Mouse (Mus musculus) spleen, postnatal 36 days (tissue): ENCODE measurements around the gene Kctd5.
A peak's percentile ranks its signal among the peaks of the same experiment; 100 is the strongest.

ENCODE experiments used
- DNase-seq, 2 experiments: peaks; one replicate each; pipeline ENCODE4 v3.0.0; 2022; ENCODE audit warnings: low spot score in 2 of 2, mixed read lengths in 1 of 2

Kctd5 gene

GRCm38 (mm10) chr17:24037360-24037759 is 35.9 kb downstream of the Kctd5 start:
- DNase-seq = no peak

GRCm38 (mm10) chr17:24036954-24037353 is 36.3 kb downstream of the Kctd5 start:
- DNase-seq = no peak

- DNase-seq = no peak
Measured at GRCm38 (mm10) chr17:24035087-24035486, 38.2 kb downstream of the Kctd5 start.

- no peak for DNase-seq
Measured at GRCm38 (mm10) chr17:24030551-24030950, 42.7 kb downstream of the Kctd5 start.

- no peak for DNase-seq
Measured at GRCm38 (mm10) chr17:24029477-24029876, 43.8 kb downstream of the Kctd5 start.

GRCm38 (mm10) chr17:24021375-24022199 is 51.7 kb downstream of the Kctd5 start:
- peak; percentile 42 to 64 for DNase-seq

GRCm38 (mm10) chr17:24020696-24021095 is 52.6 kb downstream of the Kctd5 start:
- DNase-seq = no peak

- no peak for DNase-seq
Measured at GRCm38 (mm10) chr17:24015727-24016126, 57.6 kb downstream of the Kctd5 start.

- DNase-seq = no peak
Measured at GRCm38 (mm10) chr17:24014433-24014965, 58.8 kb downstream of the Kctd5 start.

- DNase-seq = no peak
Measured at GRCm38 (mm10) chr17:24012921-24013320, 60.4 kb downstream of the Kctd5 start.

- no peak for DNase-seq
Measured at GRCm38 (mm10) chr17:24009617-24010016, 63.7 kb downstream of the Kctd5 start.

GRCm38 (mm10) chr17:24008105-24008504 is 65.2 kb downstream of the Kctd5 start:
- no peak for DNase-seq

- DNase-seq = peak; percentile 15 to 27
Measured at GRCm38 (mm10) chr17:24007391-24007790, 65.9 kb downstream of the Kctd5 start.

- DNase-seq = peak in 1 of 2 experiments; percentile 18
Measured at GRCm38 (mm10) chr17:24006930-24007329, 66.4 kb downstream of the Kctd5 start.

GRCm38 (mm10) chr17:24005049-24005448 is 68.2 kb downstream of the Kctd5 start:
- DNase-seq = no peak

- no peak for DNase-seq
Measured at GRCm38 (mm10) chr17:24004071-24004665, 69.1 kb downstream of the Kctd5 start.

- no peak for DNase-seq
Measured at GRCm38 (mm10) chr17:24000404-24000803, 72.9 kb downstream of the Kctd5 start.

GRCm38 (mm10) chr17:23998383-23998782 is 74.9 kb downstream of the Kctd5 start:
- DNase-seq = no peak

GRCm38 (mm10) chr17:23997901-23998300 is 75.4 kb downstream of the Kctd5 start, which contains the start of gene Prss22:
Gene Prss22 (minus strand): TSS chr17:23998100.
- DNase-seq = no peak
